Mouse (Mus musculus) kidney, embryonic 16.5 days (tissue): ENCODE measurements at regions not wholly inside any gene's neighbourhood (a gene's known extent, or its start where the extent isn't known, plus 50 kb on each side); places are given as distances from the start of the nearest gene placed in this dataset.

Experiments used
- ATAC-seq: fragments of 200-750 bp; cut with Nextera tagmentation; 2 replicates; pipeline ENCODE4 v1.8.0; 2017; ENCODE audit warnings: moderate TSS enrichment; ENCODE audit not compliant: low FRiP score, low TSS enrichment
- H3K27ac ChIP-seq: fragments of 300-500 bp; sonication (generic); 2 replicates; pipeline ENCODE4 v1.5.1; 2014; ENCODE audit warnings: low read length
- H3K27me3 ChIP-seq: fragments of 300-500 bp; sonication (generic); 2 replicates; pipeline ENCODE4 v1.6.1; 2014; ENCODE audit warnings: low read length, control low read depth, mixed read lengths; ENCODE audit not compliant: insufficient read depth
- H3K36me3 ChIP-seq: fragments of 300-500 bp; sonication (generic); 2 replicates; pipeline ENCODE4 v1.6.1; 2014; ENCODE audit warnings: low read length, control low read depth, mixed read lengths; ENCODE audit not compliant: insufficient read depth
- H3K4me1 ChIP-seq: fragments of 300-500 bp; sonication (generic); 2 replicates; pipeline ENCODE4 v1.6.1; 2014; ENCODE audit warnings: low read length, control low read depth, mixed read lengths; ENCODE audit not compliant: insufficient read depth
- H3K4me2 ChIP-seq: fragments of 300-500 bp; sonication (generic); replicated peaks from 2 replicates; pipeline ENCODE4 v1.6.1; 2014; ENCODE audit warnings: low read depth, low read length
- H3K4me3 ChIP-seq: fragments of 300-500 bp; sonication (generic); 2 replicates; pipeline ENCODE4 v1.5.1; 2014; ENCODE audit warnings: mild to moderate bottlenecking, low read length
- H3K9ac ChIP-seq: fragments of 300-500 bp; sonication (generic); replicated peaks from 2 replicates; pipeline ENCODE4 v1.6.1; 2014; ENCODE audit warnings: low read length
- H3K9me3 ChIP-seq: fragments of 300-500 bp; sonication (generic); 2 replicates; pipeline ENCODE4 v1.6.1; 2016; ENCODE audit warnings: low read length, control low read depth
- WGBS: fragments of 180-500 bp; shearing (Covaris S2); extraction: QIAGEN DNeasy Blood & Tissue Kit; methylation state at CpG from one replicate; pipeline ENCODE4 v1.1.7; 2014; 5-methylcytosine and 5-hydroxymethylcytosine counted together

DNA sequence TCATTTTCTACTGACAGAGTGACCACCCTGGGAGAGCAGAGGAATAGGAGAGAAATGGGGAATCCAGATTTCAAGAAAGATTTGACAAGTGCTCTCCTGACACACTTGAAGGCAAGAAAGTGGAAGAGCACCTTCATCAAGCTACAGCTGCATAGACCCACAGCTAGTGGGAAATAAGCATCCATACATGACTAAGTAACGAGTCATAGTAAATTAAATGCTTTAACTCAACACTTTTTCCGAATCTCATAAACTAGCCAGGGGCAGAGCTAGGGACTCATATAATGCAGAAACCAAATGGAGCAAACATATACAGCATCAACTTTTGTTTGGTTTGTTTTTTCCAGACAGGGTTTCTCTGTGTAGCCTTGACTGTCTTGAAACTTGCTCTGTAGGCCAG lies 383.2 kb upstream of the Gm10306 start:
- no peak overlapping the region for H3K27ac ChIP-seq
- H3K27me3 ChIP-seq, result no peaks in the 10 kb centered on the region
- H3K36me3 ChIP-seq, result no peaks in the 10 kb centered on the region
- H3K4me2 ChIP-seq, result no peak overlapping the region
- ATAC-seq, result no peak
- H3K4me3 ChIP-seq, result no peak overlapping the region
- no peak overlapping the region for H3K9ac ChIP-seq
- no peaks in the 10 kb centered on the region for H3K9me3 ChIP-seq
- WGBS, result 81% methylated on average over 2 of the region's 2 CpGs
- no peaks in the 10 kb centered on the region for H3K4me1 ChIP-seq

DNA sequence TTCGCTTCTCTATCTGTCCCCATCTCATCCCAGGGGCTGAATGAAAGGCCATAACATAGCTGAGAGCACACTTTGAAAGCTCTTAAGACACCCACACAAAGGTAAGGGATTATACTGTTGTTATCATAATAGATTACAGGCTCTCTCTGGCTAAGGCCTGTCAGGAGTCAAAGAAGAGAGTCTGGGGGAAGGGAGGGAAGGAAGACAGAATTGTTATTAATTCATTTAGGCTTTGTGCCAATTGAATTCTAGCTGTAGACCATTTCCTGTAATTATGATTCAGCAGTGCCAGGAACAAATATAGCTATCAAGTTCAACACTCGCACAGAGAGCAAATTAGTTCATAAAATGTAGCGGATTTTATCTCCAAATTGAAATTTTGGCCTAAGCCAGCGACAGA lies 369.3 kb upstream of the Gm10306 start:
- Histone ChIP-seq H3K27ac (no peak overlapping the region), H3K4me2 (no peak overlapping the region), H3K9ac (no peak overlapping the region), H3K27me3 (no peaks in the 10 kb centered on the region), H3K4me1 (0 out of 2 replicates have a peak, but pooled peaks cover 7% of the 10 kb centered on the region), H3K36me3 (no peaks in the 10 kb centered on the region), H3K4me3 (no peak overlapping the region), H3K9me3 (no peaks in the 10 kb centered on the region)
- 0 out of 2 replicates have a peak, but pooled peaks have one; percentile 42 for ATAC-seq
- 48% methylated on average over 4 of the region's 4 CpGs for WGBS

DNA sequence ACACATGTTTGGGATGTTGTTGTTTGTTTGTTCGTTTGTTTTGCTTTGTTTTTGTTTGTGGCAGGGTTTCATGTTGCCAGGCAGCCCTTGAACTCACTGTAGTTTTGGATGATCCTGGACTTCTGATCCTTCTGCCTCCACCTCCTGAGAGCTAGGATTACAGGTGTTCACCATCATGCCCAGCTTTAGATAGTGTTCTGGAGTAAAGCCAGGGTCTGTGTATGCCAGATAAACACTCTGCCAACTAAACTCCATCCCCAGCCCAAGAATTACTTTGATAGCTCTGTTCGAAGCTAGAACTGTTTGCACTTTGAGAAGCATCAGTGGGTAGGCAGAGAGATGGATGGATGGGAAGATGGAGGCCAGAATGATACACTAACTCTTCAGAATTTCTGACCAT lies 368.0 kb upstream of the Gm10306 start:
- H3K4me3 ChIP-seq, result no peak overlapping the region
- H3K4me2 ChIP-seq, result no peak overlapping the region
- H3K9ac ChIP-seq, result no peak overlapping the region
- H3K4me1 ChIP-seq, result 0 out of 2 replicates have a peak, but pooled peaks cover 7% of the 10 kb centered on the region
- ATAC-seq, result no peak
- no peaks in the 10 kb centered on the region for H3K36me3 ChIP-seq
- no peaks in the 10 kb centered on the region for H3K9me3 ChIP-seq
- WGBS, result 60% methylated on average over 2 of the region's 2 CpGs
- no peaks in the 10 kb centered on the region for H3K27me3 ChIP-seq
- H3K27ac ChIP-seq, result no peak overlapping the region

GRCm38 (mm10) chr4:94188888-94189287 lies 367.5 kb upstream of the Gm10306 start:
- Histone ChIP-seq H3K27ac (no peak overlapping the region), H3K9me3 (no peaks in the 10 kb centered on the region), H3K36me3 (no peaks in the 10 kb centered on the region), H3K4me1 (0 out of 2 replicates have a peak, but pooled peaks cover 7% of the 10 kb centered on the region), H3K27me3 (no peaks in the 10 kb centered on the region), H3K4me2 (no peak overlapping the region), H3K9ac (no peak overlapping the region), H3K4me3 (no peak overlapping the region)
- no peak for ATAC-seq
- WGBS, result 25% methylated on average over 3 of the region's 3 CpGs

GRCm38 (mm10) chr4:94190940-94191339 lies 365.4 kb upstream of the Gm10306 start:
- H3K27me3 ChIP-seq, result no peaks in the 10 kb centered on the region
- ATAC-seq, result no peak
- H3K4me3 ChIP-seq, result no peak overlapping the region
- no peak overlapping the region for H3K4me2 ChIP-seq
- 81% methylated on average over 2 of the region's 2 CpGs for WGBS
- H3K36me3 ChIP-seq, result no peaks in the 10 kb centered on the region
- H3K9ac ChIP-seq, result no peak overlapping the region
- no peak overlapping the region for H3K27ac ChIP-seq
- H3K9me3 ChIP-seq, result no peaks in the 10 kb centered on the region
- 0 out of 2 replicates have a peak, but pooled peaks cover 7% of the 10 kb centered on the region for H3K4me1 ChIP-seq

DNA sequence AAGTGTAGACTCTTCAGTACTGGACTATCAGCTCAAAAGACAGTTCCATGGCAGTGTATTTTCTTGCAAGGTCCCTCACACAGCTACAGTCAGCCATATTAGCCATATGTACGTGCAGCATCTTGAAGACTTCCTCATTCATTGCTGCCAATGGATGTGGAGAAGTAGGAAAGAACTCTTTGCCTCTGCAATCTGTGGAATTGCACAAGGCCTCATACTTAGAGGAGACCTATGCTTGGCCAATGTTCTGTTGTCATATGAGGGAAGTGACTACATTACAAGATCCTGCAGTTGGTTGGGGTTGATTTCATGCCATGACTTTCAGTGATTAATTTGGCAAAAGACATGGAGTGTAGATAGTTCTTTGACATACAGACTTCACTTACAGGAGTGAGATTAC lies 340.1 kb upstream of the Gm10306 start:
- H3K4me3 ChIP-seq, result no peak overlapping the region
- no peaks in the 10 kb centered on the region for H3K4me1 ChIP-seq
- no peak overlapping the region for H3K4me2 ChIP-seq
- no peaks in the 10 kb centered on the region for H3K27me3 ChIP-seq
- H3K9ac ChIP-seq, result no peak overlapping the region
- WGBS, result 79% methylated on average over 1 of the region's 1 CpGs
- H3K27ac ChIP-seq, result no peak overlapping the region
- H3K36me3 ChIP-seq, result no peaks in the 10 kb centered on the region
- ATAC-seq, result no peak
- no peaks in the 10 kb centered on the region for H3K9me3 ChIP-seq

DNA sequence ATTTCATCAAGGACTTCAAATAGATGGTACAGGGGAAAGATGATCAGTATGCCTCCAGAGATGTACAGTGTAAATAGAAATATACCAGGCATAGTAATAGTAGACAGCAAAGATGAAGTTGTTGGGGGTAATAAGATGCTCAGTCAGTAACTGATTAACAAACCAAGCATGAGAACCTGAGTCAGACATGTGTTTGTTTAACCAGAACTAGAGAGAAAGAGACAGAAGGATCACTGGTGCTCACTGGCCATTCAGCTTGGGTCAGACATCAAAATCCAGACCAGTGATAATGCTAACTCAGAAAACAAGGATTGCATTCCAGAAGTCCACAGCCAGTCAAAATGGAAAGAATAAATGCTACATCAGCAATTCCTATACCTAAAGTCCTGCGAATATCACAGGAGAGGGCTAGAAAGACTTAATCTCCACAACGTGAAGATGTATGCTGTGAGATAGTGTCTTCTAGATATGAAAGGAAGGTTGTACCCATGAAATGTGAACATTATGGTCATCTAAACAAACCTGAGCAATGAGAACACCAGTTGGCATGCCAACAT lies 320.6 kb upstream of the Gm10306 start:
- no peak overlapping the region for H3K27ac ChIP-seq
- 94% methylated on average over 2 of the region's 2 CpGs for WGBS
- H3K4me1 ChIP-seq, result no peaks in the 10 kb centered on the region
- H3K9ac ChIP-seq, result no peak overlapping the region
- no peak overlapping the region for H3K4me3 ChIP-seq
- no peaks in the 10 kb centered on the region for H3K9me3 ChIP-seq
- no peaks in the 10 kb centered on the region for H3K36me3 ChIP-seq
- H3K4me2 ChIP-seq, result no peak overlapping the region
- no peak for ATAC-seq
- no peaks in the 10 kb centered on the region for H3K27me3 ChIP-seq

DNA sequence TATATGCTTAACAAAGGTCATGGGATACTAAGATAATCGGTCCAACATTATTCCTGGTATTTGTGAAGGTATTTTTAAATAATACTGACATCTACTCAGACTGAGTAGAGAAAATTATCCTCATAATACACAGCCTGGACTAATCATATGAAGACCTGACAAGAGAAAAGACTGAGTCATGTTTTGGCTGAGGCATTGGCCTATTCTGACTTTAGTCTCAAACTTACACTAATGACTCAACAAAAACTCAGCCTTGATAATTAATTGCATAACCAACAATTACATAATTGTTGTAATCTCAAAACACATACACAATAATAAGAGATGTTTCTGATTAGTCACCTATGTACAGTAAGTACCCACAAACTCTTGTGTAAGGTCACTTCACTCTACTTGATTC lies 300.3 kb upstream of the Gm10306 start:
- no peak for ATAC-seq
- H3K9ac ChIP-seq, result no peak overlapping the region
- 73% methylated on average over 1 of the region's 1 CpGs for WGBS

DNA sequence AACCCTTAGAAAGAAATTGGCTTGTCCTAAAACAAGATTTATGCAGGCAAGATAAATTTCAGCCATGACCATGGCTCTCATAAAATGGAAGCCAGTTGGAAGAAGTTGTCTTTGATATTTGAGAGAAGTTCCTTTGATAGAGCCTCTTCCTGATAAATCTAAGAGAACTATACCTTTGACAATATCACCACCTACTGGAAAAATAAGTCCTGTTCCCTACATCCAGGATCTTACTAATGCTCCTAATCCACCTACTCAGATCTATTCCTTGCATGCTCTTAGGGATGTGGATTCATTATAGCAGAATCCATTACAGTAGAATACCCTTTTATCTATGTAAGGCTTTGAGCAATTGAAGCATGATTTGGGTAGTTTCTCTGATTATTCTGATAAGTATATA lies 295.2 kb upstream of the Gm10306 start:
- Histone ChIP-seq H3K4me3 (no peak overlapping the region), H3K27me3 (no peaks in the 10 kb centered on the region)
- ATAC-seq, result no peak

More for the DNA sequence above, 300.3 kb upstream of the Gm10306 start:
- Histone ChIP-seq H3K9me3 (no peaks in the 10 kb centered on the region), H3K27ac (no peak overlapping the region), H3K4me3 (no peak overlapping the region), H3K27me3 (no peaks in the 10 kb centered on the region), H3K4me2 (no peak overlapping the region), H3K4me1 (no peaks in the 10 kb centered on the region), H3K36me3 (no peaks in the 10 kb centered on the region)

DNA sequence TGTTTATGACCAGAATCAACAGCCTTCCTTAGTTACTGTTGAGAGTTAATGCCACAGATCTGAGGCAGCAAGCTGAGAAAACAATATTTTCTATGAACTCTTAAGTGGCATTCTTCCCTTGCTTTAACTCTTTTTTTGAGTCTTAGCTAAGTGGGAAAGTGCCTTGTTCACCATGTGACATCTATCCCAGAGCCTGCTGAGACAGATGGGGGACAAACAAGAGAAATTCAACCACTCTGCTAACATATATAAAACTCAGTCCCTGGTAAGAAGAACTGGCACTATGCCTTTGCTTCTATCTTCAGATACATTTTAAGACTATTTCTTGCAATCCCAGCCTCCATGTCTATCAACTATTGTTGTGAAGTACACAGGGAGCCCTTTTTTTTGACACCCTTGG lies 274.6 kb upstream of the Gm10306 start:
- no peak for ATAC-seq

More for the DNA sequence above, 295.2 kb upstream of the Gm10306 start:
- no peak overlapping the region for H3K9ac ChIP-seq
- no peaks in the 10 kb centered on the region for H3K9me3 ChIP-seq
- no peak overlapping the region for H3K4me2 ChIP-seq
- H3K27ac ChIP-seq, result no peak overlapping the region
- no peaks in the 10 kb centered on the region for H3K4me1 ChIP-seq
- no peaks in the 10 kb centered on the region for H3K36me3 ChIP-seq

More for the DNA sequence above, 274.6 kb upstream of the Gm10306 start:
- no peak overlapping the region for H3K27ac ChIP-seq
- no peak overlapping the region for H3K4me3 ChIP-seq
- no peak overlapping the region for H3K9ac ChIP-seq
- no peaks in the 10 kb centered on the region for H3K36me3 ChIP-seq
- H3K9me3 ChIP-seq, result no peaks in the 10 kb centered on the region
- H3K4me2 ChIP-seq, result no peak overlapping the region
- no peaks in the 10 kb centered on the region for H3K4me1 ChIP-seq
- no peaks in the 10 kb centered on the region for H3K27me3 ChIP-seq
